Mouse (Mus musculus) left cerebral cortex, postnatal 36 days (tissue): ENCODE measurements at regions not wholly inside any gene's neighbourhood (a gene's known extent, or its start where the extent isn't known, plus 50 kb on each side); places are given as distances from the start of the nearest gene placed in this dataset.

Experiments
- DNase-seq, 2 experiments: peaks; one replicate each; pipeline ENCODE4 v3.0.0; 2021 to 2022; ENCODE audit warnings: low spot score in 2 of 2, mixed read lengths in 1 of 2
- intact Hi-C: fragments of 180-260 bp; cut with DNase I; formaldehyde crosslinking; loops from one replicate; pipeline ENCODE4 v1.15.1; 2025

DNA sequence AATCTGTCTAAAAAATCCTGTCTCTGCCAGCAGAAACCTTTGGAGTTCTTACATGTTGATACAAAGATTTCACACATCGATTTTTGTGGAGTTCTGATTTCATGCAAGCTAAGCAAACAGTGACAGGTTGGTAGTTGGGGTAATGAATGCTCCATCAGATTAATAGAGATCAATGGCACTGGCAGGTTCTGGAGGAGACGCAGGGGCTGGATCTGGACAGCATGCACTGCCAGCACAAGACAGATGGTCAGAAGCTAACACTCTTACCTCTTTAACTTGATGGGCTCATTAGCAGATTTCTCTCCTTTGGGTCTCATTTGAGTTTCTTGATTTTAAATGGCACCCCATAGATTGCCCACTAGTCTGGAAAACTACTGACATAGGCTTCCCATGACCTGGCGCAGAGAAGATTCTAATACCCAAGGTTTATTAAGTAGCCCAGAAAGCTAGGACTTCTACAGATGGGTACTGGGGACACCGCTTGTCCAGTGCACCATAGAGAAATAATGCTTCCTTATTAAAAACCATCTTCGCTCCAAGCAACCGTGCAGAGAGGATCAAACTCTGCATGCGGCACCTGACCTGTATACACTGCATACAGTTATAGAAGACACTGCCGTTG is 351.7 kb downstream of the Sorl1 start:
- DNase-seq: no peak
- intact Hi-C loops: no loop called here

DNA sequence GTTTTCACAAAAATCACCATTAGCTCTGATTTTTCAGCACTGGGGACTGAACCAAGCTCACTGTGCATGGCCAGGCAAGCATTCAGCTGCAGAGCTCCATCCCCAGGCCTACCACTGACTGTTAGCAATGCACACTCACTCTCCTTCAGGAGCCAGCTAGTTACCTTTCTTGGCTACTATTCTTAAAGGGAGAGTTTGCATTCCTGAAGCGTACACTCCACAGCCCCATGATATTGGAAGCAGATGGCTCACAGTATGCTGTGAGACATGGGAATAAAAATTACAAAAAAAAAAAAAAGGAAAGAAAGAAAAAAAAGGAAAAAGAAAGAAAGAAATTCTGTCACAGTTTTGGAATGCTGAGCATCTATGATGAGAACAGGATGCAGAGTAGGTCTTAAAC is 352.8 kb downstream of the Sorl1 start:
- DNase-seq: no peak

DNA sequence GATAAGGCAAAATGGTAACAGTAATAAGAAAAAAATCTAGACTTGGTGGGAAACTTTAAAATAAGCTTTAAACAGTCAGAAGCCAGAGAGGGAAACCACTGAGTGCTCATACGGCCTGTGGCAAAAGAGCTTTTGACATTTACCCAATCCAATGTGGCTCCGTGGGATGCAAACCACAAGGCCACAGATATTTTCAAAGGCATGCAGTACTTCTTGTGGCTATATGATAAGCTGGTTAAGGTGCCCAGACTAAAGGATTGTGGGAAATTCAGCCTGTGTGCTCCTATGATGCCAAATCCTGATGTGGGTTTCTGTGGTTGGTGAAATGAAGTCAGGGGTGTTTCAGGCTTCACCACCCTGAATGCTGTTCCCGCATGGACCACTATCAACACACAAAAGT is 355.8 kb downstream of the Sorl1 start:
- intact Hi-C loops: no loop called here
- DNase-seq: no peak

More for the DNA sequence above, 352.8 kb downstream of the Sorl1 start:
- intact Hi-C loops: no loop called here

DNA sequence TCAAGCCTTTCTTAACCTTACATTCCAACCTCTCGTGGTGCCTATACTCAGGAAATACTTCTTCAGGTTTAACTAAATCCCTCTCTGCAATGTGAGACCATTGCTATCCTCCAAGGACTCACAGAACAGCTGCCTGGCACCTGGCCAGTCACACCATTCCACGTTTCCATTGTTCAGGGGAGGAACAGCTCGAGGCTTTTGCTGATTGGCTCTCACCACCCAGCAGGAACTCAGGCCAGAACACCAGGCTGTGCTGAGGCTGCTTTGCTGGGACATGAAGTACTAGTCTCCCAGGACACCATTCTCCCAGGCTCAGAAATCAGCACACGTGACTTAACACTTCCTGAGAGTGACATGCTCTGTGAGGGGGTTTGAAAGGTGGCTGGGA is 357.6 kb downstream of the Sorl1 start:
- peak; percentile 13 to 29 for DNase-seq
- intact Hi-C loops: no loop called here

DNA sequence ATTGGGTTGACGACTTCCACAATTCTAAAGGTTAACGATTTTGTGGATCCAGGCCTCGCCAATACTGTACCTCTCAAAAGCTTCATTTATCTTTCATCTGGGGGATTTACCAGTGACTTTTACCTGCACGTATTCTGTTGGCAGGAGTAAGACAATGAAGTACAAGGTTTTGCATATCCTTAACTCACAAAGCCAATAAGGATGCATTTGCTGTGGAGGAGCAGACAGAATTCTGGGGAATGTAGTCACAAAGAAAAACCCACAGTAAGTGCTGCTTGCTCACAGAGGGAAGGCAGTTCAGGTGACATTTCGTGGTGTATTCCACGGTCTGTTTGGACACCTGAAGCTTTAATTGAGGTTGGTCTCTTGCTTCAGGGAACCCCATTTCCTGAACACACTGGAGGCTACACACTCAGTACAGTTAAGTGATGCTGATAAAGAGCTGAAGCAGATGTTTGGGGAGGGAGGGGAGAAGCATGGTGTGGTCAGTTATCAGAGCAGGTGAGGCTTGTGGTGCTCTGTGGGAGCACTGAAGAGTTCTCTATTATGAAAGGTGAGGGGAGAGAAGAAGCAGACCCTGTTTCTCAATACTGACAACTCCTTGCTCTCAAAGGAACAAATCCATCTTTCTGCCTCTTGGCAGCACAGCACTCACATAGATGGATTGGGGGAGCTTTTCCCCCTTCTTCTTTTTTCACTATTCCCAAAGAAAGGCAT is 358.1 kb downstream of the Sorl1 start:
- intact Hi-C loops: no loop called here
- no peak for DNase-seq

DNA sequence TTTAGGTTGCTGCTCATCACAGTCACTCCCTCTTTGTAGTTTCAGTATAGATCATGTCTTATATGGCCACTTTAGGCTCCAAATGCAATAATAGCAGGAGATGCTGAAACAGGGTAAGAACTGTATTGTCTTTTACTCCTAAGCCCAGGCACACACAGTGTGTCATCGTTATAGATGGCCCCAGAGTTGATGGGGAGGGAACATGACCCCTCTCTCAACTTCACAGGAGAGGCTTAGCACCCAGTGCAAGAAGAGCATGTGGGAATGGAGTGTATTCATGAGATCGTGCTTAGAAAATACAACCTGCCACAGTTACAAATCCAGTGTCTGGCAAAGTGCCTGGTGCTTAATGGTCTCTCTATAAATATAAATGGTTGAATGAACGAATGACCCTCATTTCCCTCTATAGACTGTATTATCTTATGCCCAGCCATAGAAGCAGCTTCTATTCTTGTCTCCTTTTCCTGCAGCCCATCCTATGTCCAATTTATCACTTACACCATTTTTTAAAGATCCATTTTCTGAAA is 363.0 kb downstream of the Sorl1 start:
- DNase-seq: no peak
- intact Hi-C loops: no loop called here

DNA sequence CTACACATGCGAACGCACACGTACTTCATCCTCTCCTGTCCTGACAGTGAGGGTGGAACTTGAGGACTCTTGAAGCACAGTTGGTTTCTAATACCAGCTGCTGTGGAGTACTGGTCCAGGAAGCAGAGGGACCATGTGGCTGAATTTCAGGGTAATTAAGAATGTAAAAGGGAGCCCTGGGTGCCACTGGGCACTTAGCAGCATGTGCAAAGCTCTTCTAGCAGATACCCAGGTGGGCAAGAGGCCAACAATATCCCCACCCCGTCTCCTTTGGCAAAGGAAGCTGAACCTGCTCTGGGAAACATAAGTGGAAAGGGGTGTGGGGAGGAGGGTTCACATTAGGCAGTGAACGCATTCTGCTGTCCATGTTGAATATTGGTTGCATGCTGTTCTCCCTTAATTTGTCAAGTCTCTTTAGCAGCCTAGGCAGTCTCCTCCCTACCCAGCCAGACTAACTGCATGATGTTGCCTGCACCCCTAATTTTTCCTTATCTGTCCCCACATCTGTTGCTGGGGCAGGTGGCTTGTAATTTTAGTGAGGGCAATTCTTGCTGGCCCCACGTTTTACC is 369.6 kb downstream of the Sorl1 start:
- no peak for DNase-seq
- intact Hi-C loops: no loop called here

DNA sequence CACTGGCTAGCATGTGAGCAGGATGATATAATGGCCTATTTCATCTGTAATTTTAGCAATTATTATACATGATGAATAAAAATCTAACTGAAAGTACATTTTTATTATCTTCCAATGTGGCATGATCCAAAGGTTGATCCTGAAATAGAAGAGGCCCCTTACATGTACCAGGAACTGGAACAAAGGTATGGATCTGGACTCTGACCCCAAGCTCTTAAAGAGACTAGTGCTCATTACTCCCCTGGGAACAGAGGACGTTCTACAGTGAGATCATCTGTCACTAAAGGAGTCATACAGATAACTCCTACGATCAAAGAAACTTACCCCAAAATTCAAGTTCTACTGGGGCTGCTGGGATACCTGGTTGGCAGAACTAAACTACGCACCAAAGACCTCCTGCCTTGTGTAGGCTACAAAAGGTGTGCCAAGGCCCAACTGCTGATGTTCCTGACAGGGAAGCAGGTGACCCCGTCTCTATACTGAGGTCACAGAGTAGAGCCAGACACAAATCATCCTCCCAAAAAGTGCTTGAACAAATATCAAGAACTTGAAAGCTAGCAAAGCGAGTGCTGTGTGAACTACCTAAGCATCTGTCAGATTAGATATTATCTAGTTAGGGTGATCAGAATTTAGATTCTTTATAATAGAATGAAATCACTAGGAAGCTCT is 378.0 kb downstream of the Sorl1 start:
- DNase-seq: no peak
- intact Hi-C loops: no loop called here

DNA sequence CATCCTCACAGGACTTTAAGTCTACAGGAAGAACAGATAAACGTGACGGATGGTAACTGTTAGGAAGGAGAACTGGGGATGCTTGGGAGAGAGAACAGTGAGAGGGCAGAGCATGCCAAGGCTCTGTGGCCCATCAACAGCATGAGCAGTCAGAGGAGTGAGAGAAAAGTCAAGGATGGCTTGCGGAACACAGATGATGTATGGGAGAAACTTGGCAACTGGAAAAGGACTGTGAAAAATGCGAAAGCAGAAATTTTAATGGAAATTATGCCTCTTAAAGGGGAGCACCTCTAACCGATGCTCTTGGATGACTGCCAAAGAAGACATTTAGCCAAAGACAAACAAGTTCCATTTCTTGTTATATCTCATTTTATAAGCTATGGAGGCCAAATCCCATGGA is 382.6 kb downstream of the Sorl1 start:
- no peak for DNase-seq
- intact Hi-C loops: no loop called here

DNA sequence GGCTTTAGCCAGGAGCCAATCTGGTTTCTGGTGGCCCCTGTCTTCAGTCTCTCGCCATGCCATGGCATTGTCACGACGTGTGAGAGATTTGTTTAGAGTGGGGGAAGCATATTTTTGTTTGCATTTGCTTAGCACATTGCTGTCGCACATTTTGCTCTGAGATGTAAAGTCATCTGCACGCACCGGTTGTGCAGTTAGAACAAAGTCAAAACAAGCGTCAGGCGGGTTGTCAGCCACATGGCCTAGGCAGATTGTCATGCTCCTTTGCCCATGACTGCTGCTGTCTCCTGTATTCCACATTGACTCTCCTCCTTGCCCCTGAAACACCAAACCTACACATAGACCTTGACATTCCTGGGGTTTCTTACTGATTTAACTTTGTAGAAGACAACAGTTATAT is 383.6 kb downstream of the Sorl1 start:
- intact Hi-C loops: no loop called here
- no peak for DNase-seq

DNA sequence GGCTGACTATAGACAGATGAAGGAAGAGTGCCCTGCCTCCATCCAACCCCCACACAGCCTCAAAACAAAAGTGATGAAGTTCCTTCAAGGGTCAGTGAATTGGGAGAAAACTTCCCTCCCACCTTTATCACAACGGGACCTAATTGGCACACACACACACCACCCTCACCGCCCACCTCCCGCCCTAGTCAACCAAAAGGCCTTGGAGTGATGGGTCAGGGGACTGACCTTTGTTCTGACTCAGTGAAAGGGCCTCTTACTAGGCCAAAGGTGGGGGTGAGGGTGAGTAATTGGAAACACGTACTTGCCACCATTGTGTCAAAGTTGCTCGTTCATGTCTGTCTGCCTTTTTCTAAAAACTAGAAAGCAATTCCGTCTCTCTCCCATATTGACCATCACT is 386.4 kb downstream of the Sorl1 start:
- no peak for DNase-seq
- intact Hi-C loops: loop anchor here (2.0 to 10.0 kb wide), 3 partner anchors 123 to 155 kb away; no protein-coding TSS in a partner anchor

DNA sequence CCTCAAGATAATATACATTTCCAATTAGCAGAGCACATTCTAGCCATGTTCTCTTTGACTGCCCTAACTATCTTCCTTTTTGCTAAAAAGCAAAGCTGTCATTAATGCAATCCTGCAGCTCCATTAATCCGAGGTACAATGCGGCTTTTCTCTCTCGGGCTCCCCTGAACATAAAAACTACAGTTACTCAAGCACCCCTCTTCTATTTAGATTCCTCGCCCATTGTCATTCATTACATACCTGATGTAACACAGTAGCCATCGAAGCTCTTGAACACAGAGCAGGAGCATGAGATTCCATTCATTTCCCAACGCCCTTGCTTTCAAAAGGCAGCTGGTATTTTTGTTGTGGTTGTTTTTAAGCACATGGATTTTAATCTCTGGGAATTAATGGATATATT is 387.2 kb downstream of the Sorl1 start:
- no peak for DNase-seq
- intact Hi-C loops: loop anchor here (2.0 to 10.0 kb wide), 3 partner anchors 122 to 155 kb away; no protein-coding TSS in a partner anchor

DNA sequence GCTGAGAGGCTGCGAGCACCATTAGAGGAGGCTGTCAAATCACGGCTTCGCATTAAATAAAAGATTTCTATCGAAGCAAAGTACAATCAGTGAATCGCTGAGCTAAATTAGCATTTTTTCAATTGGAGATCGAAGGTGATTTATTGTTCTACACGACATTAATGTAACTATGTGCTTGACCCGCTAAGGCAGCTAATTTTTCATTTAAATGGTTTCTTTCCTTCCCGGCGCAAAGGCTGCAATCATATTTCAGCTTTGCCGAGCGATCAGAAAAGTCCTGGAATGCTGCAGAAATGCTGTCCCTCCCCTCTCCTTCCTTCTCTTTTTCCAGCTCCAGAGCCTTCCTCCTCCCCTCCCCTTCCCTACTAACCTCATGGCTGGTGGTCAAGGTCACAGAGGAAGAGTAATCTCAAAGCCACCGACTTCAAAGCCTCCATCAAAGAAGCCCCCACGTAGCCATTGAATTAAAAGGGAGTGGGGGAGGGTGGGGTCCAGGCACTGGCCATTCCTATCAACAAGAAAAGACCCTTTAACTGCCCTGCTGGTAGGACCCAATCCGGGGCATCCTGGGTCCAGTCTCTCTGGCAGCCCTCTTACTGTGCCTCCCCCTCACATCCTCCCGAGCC is 387.8 kb downstream of the Sorl1 start:
- peak; percentile 17 to 30 for DNase-seq
- intact Hi-C loops: loop anchor here (2.0 to 10.0 kb wide), 3 partner anchors 122 to 154 kb away; no protein-coding TSS in a partner anchor

DNA sequence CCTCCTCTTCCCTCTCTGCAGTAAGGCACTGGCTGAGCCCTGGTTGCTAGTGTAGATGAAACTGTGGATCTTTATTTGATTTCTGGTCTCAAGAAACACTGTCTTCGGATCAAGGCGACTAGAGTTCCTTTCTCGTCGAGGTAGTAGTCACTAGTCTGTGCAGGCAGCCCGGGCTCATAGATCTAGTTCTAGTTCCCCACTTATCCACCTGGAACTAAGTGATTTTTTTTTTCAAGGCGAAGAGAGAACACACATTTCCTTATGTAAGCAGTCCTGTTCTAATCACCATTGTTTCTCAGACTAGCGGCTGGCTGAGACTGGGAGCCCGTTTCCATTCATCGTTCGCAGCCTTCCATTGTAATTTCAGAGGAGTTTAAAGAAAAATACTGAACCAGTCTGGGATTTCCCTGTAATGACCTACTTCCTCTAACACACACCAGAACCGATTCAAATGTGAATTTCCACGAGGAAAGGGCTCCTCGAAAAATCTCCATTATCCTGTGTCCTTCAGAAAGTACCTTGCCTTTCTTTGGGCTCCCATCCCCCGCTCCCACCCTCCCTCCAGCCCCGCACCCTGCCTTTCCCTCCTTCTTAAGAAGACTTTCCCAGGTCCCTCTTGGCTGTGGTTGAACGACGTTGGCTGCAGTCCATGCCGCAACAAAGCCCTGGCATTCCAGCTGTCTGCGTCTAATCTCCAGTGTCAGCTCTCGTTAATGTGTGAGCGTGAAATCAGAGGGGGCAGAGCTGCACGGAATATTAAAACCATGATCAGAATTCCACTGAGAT is 388.5 kb downstream of the Sorl1 start:
- DNase-seq: peak; percentile 77
- intact Hi-C loops: loop anchor here (2.0 to 10.0 kb wide), 4 partner anchors 121 to 215 kb away; no protein-coding TSS in a partner anchor

DNA sequence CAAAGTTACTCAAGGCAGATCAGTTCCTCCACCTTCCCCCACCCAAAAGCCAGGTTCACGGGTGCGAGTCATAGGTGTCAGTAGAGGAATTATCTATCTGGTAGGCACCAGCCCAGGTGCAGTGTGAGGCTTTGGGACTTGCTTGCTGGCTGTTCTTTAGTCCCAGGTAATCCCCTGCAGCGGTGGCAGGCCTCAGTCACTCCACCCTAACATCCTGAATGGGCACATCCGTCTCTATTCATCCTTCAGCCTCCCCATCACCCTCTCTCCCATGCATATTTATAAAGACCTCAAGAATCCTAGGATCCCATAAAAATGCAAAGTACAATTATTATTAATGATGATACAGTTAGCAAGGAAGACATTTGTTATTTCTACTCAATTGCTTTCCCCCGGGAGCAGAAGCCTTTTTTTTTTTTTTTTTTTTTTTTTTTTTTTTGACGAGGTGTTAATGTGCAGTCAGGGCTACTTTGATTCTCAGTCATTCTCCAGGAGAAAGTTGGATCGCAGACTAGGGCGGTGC is 389.1 kb downstream of the Sorl1 start:
- intact Hi-C loops: loop anchor here (2.0 to 10.0 kb wide), 3 partner anchors 120 to 216 kb away; no protein-coding TSS in a partner anchor

DNA sequence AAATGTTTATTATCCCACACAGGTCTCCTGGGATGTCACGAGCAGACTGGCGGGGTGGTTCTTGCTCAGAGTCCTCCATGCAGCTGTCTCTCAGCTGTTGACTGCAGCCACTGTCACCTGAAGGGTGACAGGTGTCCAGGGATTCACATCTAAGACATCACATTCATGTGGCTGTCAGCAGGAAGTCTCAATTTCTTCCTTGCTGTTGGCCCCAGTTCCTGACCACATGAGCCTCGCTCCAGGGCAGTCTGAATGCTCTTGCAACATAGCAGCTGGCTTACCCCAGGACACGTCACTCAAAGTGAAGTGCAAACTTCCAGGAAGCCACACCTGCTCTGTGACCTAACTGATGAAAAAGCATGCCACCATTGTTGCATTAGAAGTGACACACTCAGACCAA is 402.5 kb downstream of the Sorl1 start:
- DNase-seq: no peak
- intact Hi-C loops: no loop called here

More for the DNA sequence above, 389.1 kb downstream of the Sorl1 start:
- no peak for DNase-seq

DNA sequence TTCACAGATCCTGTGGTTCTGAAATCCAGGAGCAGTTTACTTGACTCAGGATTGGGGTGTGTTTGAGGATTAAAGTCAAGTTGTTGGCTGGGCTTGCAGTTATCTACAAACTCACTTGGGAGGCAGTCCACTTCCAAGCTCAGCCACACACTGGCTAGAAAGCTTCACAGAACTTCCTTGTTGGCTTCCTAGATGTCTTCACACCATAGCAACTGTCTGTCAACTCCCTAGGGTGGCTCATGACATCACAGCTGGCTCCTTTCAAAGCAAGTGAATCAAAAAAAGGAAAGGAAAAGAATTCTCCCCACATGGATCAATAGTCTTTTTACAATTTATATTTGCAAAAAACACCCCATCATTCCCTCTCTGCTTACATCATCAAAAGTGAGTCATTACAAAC is 408.9 kb downstream of the Sorl1 start:
- intact Hi-C loops: no loop called here
- no peak for DNase-seq

DNA sequence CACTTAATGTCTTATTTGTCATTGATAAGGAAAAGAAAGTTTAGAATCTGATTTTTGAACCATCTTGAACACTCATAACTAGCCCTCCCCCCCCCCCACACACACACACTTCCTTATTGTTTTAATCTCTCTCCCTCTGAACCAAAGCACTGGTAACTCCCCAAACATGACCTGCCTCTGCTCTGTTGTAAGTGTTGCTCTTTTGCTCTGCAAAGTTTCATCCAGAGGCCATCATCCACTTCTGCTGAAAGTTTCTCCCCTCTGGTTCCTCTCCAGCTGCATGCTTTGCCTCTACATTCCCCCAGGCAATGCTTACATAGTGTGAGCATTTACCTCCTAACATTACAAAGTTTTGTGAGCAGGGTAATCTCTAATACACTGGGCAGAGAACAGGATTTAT is 418.1 kb downstream of the Sorl1 start:
- intact Hi-C loops: no loop called here
- no peak for DNase-seq

DNA sequence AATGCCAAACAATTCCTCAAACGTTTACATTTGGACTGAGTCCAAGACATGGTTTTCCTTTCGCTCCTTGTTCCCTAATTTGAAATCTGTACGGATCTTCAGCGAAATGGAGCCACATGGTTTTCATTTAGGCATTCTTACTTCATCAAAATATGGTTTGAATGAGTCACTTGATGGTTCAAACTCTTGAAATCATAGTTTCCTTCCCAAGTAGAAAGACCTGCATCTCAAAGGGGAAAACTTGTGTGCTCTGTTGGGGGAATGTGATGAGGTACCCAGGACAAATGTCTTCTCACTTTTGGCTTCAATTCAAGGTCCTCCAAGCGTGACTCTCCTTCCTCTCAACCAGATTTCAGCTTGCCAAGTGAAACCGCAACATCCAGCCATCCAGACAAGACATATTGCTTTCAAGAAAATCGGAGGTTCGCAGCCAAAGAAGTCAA is 418.6 kb downstream of the Sorl1 start:
- DNase-seq: no peak

More for the DNA sequence above, 418.6 kb downstream of the Sorl1 start:
- intact Hi-C loops: no loop called here
